Mouse (Mus musculus) lung, adult 2 months (tissue): ENCODE results near the gene Pofut2.

ENCODE experiments used
- CTCF ChIP-seq: fragments of 200-500 bp; IDR thresholded peaks from 2 replicates; pipeline ENCODE4 v1.5.1; 2011; ENCODE audit warnings: mild to moderate bottlenecking, low read length, control low read depth; ENCODE audit not compliant: insufficient read depth
- POLR2A ChIP-seq: fragments of 200-500 bp; IDR thresholded peaks from 2 replicates; pipeline ENCODE4 v1.6.1; 2011; ENCODE audit warnings: low read depth, mild to moderate bottlenecking, control low read depth, low read length, borderline replicate concordance; ENCODE audit errors: extremely low read depth

DNA sequence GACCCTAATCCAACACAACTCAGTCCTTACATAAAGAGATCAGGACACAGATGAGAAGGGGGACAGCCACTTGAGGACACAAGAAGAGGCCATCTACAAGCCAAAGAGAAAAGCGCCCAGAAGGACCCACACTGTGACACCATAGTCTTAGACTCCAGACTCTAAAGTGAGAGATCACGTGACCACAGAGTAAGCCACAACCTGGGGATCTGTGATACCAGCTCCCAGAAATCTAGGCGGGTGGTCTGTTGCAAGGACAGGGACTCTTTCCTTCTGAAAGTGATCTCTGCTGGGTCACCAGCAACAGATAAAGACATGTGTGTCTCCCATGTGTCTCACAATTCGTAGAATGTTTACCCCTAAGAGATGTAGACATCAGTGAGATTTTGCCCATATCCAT lies 34.6 kb upstream of the Pofut2 start:
- TF ChIP-seq CTCF (no peak), POLR2A (no peak)
